Mouse (Mus musculus): ENCODE measurements around the gene Hrh2. TPM values are rescaled to one million over a fixed set of nuclear protein-coding genes. Genes with fewer than 3 reads are reported as not detected.

Hrh2 gene
- 0.12 and 0.31 TPM in 2 replicates for polyA plus RNA-seq (2014; fragmentation: Nextera tagmentation; extraction: Ambion mirVana)

DNA sequence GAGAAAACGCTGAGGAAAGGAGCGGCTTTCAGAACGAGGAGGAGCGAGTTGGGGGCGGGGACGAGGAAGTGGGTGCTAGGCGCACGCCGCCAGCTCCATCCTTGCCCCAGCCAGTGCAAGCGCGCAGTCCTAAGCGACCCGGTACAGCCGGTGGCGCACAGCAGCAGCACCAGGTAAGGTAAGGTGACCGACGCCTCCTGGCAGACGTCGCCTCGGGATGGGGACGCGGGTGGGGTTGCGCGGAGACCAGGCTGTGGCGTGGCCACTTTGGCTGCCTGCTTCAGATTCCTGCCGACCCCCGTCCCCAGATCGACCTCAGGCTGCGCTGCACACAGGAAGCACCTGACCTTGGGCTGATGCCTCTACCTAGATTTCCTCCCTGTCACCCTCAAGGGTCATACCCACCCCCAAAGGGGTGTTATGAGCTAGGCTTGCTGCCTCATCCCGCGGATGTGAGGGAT is at the start of gene Hrh2:
Gene Hrh2, plus strand, starts transcription at position 109 of the 461 bp plus-strand sequence.
- Histone ChIP-seq H3K4me1 (ENCODE audit: control insufficient read depth, insufficient read depth, low read length) (no peaks in the 10 kb centered on the region), H3K4me3 (ENCODE audit: low read depth, low read length) (peak within 1 kb of the TSS; percentile 38), H3K4me2 (ENCODE audit: low read depth, low read length) (peak within 1 kb of the TSS; percentile 62), H3K27ac (replicated peaks; ENCODE audit: low read depth, low read length) (no peak within 1 kb of the TSS), H3K27me3 (replicated peaks; ENCODE audit: control insufficient read depth, insufficient read depth, low read length) (peaks cover 29% of the 10 kb centered on the region), H3K36me3 (ENCODE audit: control insufficient read depth, insufficient read depth, low read length) (no peaks in the 10 kb centered on the region), H3K9me3 (ENCODE audit: control insufficient read depth, low read length) (no peaks in the 10 kb centered on the region), H3K9ac (ENCODE audit: low read depth, low read length) (peak within 1 kb of the TSS; percentile 30; the same call in 1 of the 2 replicates)
- DNase-seq (ENCODE audit: low spot score) = no peak
- ATAC-seq (ENCODE audit: low read depth) = no peak
- WGBS = 3% methylated on average over 10 of the region's 31 CpGs

- no peak for ATAC-seq (ENCODE audit: low read depth)
- DNase-seq (ENCODE audit: low spot score) = no peak
Observed at GRCm38 (mm10) chr13:54143788-54144187, 48.1 kb upstream of the Hrh2 start.

GRCm38 (mm10) chr13:54144624-54145023 is 47.3 kb upstream of the Hrh2 start:
- H3K9ac ChIP-seq (ENCODE audit: low read depth, low read length) = no peak overlapping the region
- WGBS = 60% methylated on average over 5 of the region's 5 CpGs
- H3K4me2 ChIP-seq (ENCODE audit: low read depth, low read length) = no peak overlapping the region
- H3K36me3 ChIP-seq (ENCODE audit: control insufficient read depth, insufficient read depth, low read length) = no peaks in the 10 kb centered on the region
- no peak overlapping the region for H3K27ac ChIP-seq (replicated peaks; ENCODE audit: low read depth, low read length)
- 0 out of 2 replicates have a peak, but pooled peaks cover 4% of the 10 kb centered on the region for H3K9me3 ChIP-seq (ENCODE audit: control insufficient read depth, low read length)
- no peak overlapping the region for H3K4me3 ChIP-seq (ENCODE audit: low read depth, low read length)
- no peaks in the 10 kb centered on the region for H3K27me3 ChIP-seq (replicated peaks; ENCODE audit: control insufficient read depth, insufficient read depth, low read length)
- DNase-seq (ENCODE audit: low spot score) = no peak
- no peak for ATAC-seq (ENCODE audit: low read depth)
- no peaks in the 10 kb centered on the region for H3K4me1 ChIP-seq (ENCODE audit: control insufficient read depth, insufficient read depth, low read length)

More at GRCm38 (mm10) chr13:54143788-54144187, 48.1 kb upstream of the Hrh2 start:
- no peaks in the 10 kb centered on the region for H3K4me1 ChIP-seq (ENCODE audit: control insufficient read depth, insufficient read depth, low read length)
- H3K4me2 ChIP-seq (ENCODE audit: low read depth, low read length) = no peak overlapping the region
- no peak overlapping the region for H3K27ac ChIP-seq (replicated peaks; ENCODE audit: low read depth, low read length)
- 42% methylated on average over 5 of the region's 5 CpGs for WGBS
- 0 out of 2 replicates have a peak, but pooled peaks cover 4% of the 10 kb centered on the region for H3K9me3 ChIP-seq (ENCODE audit: control insufficient read depth, low read length)
- H3K9ac ChIP-seq (ENCODE audit: low read depth, low read length) = no peak overlapping the region
- no peaks in the 10 kb centered on the region for H3K36me3 ChIP-seq (ENCODE audit: control insufficient read depth, insufficient read depth, low read length)
- no peak overlapping the region for H3K4me3 ChIP-seq (ENCODE audit: low read depth, low read length)
- H3K27me3 ChIP-seq (replicated peaks; ENCODE audit: control insufficient read depth, insufficient read depth, low read length) = no peaks in the 10 kb centered on the region

DNA sequence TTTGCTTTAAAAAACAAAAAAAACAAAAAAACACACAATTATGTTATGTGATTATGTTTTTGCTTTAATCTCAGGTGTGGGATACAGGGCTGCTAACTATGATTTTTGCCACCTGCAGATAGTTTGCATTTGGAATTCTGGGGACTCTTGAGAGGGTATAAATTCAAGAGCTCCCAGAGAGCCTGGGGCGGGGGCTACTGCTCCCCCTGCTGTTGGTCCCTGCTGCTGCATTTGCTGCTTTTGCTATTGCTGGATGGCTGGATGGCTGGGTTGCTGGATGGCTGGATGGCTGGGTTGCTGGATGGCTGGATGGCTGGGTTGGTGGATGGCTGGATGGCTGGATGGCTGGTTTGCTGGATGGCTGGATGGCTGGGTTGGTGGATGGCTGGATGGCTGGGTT is 44.6 kb upstream of the Hrh2 start:
- no peak overlapping the region for H3K4me3 ChIP-seq (ENCODE audit: low read depth, low read length)
- H3K4me1 ChIP-seq (ENCODE audit: control insufficient read depth, insufficient read depth, low read length) = no peaks in the 10 kb centered on the region
- DNase-seq (ENCODE audit: low spot score) (no peak), ATAC-seq (ENCODE audit: low read depth) (no peak)
- no peak overlapping the region for H3K27ac ChIP-seq (replicated peaks; ENCODE audit: low read depth, low read length)
- H3K9me3 ChIP-seq (ENCODE audit: control insufficient read depth, low read length) = 0 out of 2 replicates have a peak, but pooled peaks cover 4% of the 10 kb centered on the region
- H3K9ac ChIP-seq (ENCODE audit: low read depth, low read length) = no peak overlapping the region
- H3K27me3 ChIP-seq (replicated peaks; ENCODE audit: control insufficient read depth, insufficient read depth, low read length) = no peaks in the 10 kb centered on the region
- no peak overlapping the region for H3K4me2 ChIP-seq (ENCODE audit: low read depth, low read length)
- 62% methylated on average over 1 of the region's 1 CpGs for WGBS
- H3K36me3 ChIP-seq (ENCODE audit: control insufficient read depth, insufficient read depth, low read length) = no peaks in the 10 kb centered on the region

DNA sequence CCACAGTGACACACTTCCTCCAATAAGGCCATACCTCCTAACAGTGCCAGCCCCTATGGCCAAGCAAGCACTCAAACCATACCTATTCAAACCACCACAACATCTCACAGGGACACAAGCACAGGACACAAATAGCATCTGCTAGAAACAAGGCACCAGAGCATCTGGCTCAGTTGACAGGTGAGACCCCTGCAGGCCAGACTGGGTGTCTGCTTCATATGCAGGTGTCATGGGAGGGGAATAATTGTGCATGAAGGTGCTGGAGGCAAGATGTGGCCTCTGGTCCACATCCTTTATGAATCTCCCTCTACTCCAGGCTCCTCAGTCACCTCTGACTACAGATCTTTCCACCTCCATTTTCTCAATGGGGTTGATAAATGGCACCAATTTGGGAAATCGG is 39.5 kb upstream of the Hrh2 start:
- 77% methylated on average over 1 of the region's 1 CpGs for WGBS
- DNase-seq (ENCODE audit: low spot score) (no peak), ATAC-seq (ENCODE audit: low read depth) (no peak)
- Histone ChIP-seq H3K36me3 (ENCODE audit: control insufficient read depth, insufficient read depth, low read length) (no peaks in the 10 kb centered on the region), H3K4me3 (ENCODE audit: low read depth, low read length) (no peak overlapping the region), H3K27me3 (replicated peaks; ENCODE audit: control insufficient read depth, insufficient read depth, low read length) (no peaks in the 10 kb centered on the region), H3K4me1 (ENCODE audit: control insufficient read depth, insufficient read depth, low read length) (no peaks in the 10 kb centered on the region), H3K4me2 (ENCODE audit: low read depth, low read length) (no peak overlapping the region), H3K27ac (replicated peaks; ENCODE audit: low read depth, low read length) (no peak overlapping the region), H3K9ac (ENCODE audit: low read depth, low read length) (no peak overlapping the region), H3K9me3 (ENCODE audit: control insufficient read depth, low read length) (no peaks in the 10 kb centered on the region)

- H3K27ac ChIP-seq (replicated peaks; ENCODE audit: low read depth, low read length) = no peak overlapping the region
- H3K4me1 ChIP-seq (ENCODE audit: control insufficient read depth, insufficient read depth, low read length) = no peaks in the 10 kb centered on the region
- DNase-seq (ENCODE audit: low spot score) = peak; percentile 22
- no peak overlapping the region for H3K9ac ChIP-seq (ENCODE audit: low read depth, low read length)
- no peaks in the 10 kb centered on the region for H3K27me3 ChIP-seq (replicated peaks; ENCODE audit: control insufficient read depth, insufficient read depth, low read length)
- H3K36me3 ChIP-seq (ENCODE audit: control insufficient read depth, insufficient read depth, low read length) = no peaks in the 10 kb centered on the region
- no peak overlapping the region for H3K4me3 ChIP-seq (ENCODE audit: low read depth, low read length)
- H3K4me2 ChIP-seq (ENCODE audit: low read depth, low read length) = no peak overlapping the region
- H3K9me3 ChIP-seq (ENCODE audit: control insufficient read depth, low read length) = no peaks in the 10 kb centered on the region
- no peak for ATAC-seq (ENCODE audit: low read depth)
- 45% methylated on average over 7 of the region's 7 CpGs for WGBS
Observed at GRCm38 (mm10) chr13:54152911-54153310, 39.0 kb upstream of the Hrh2 start.

GRCm38 (mm10) chr13:54153672-54154218 is 38.2 kb upstream of the Hrh2 start:
- Histone ChIP-seq H3K9me3 (ENCODE audit: control insufficient read depth, low read length) (no peaks in the 10 kb centered on the region), H3K4me2 (ENCODE audit: low read depth, low read length) (no peak overlapping the region), H3K36me3 (ENCODE audit: control insufficient read depth, insufficient read depth, low read length) (no peaks in the 10 kb centered on the region), H3K9ac (ENCODE audit: low read depth, low read length) (no peak overlapping the region), H3K4me1 (ENCODE audit: control insufficient read depth, insufficient read depth, low read length) (no peaks in the 10 kb centered on the region), H3K4me3 (ENCODE audit: low read depth, low read length) (no peak overlapping the region), H3K27ac (replicated peaks; ENCODE audit: low read depth, low read length) (no peak overlapping the region), H3K27me3 (replicated peaks; ENCODE audit: control insufficient read depth, insufficient read depth, low read length) (no peaks in the 10 kb centered on the region)
- ATAC-seq (ENCODE audit: low read depth) (no peak; the same call in 1 of the 2 replicates), DNase-seq (ENCODE audit: low spot score) (peak; percentile 36)
- WGBS = 23% methylated on average over 9 of the region's 9 CpGs

DNA sequence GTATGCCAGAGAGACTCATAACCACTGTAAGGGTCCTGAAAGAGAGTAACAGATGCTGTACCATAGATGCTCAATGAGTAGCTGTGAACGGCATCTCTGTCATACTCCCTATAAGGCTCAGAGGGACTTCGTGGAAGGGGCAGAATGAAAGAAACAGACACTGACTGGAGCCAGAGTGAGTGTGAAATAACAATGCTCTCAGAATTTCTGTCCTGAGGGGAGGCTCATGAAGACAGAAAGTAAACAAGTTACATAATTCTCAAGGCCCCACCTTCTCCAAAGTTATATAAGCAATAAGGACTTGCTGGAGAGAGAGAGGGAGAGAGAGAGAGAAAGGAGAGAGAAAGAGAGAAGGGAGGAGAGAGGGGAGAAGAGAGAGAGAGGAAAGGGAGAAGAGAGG is 36.1 kb upstream of the Hrh2 start:
- Histone ChIP-seq H3K27me3 (replicated peaks; ENCODE audit: control insufficient read depth, insufficient read depth, low read length) (no peaks in the 10 kb centered on the region), H3K9me3 (ENCODE audit: control insufficient read depth, low read length) (no peaks in the 10 kb centered on the region), H3K27ac (replicated peaks; ENCODE audit: low read depth, low read length) (no peak overlapping the region), H3K4me2 (ENCODE audit: low read depth, low read length) (no peak overlapping the region), H3K9ac (ENCODE audit: low read depth, low read length) (no peak overlapping the region), H3K4me1 (ENCODE audit: control insufficient read depth, insufficient read depth, low read length) (no peaks in the 10 kb centered on the region), H3K4me3 (ENCODE audit: low read depth, low read length) (no peak overlapping the region), H3K36me3 (ENCODE audit: control insufficient read depth, insufficient read depth, low read length) (no peaks in the 10 kb centered on the region)
- WGBS = 74% methylated on average over 2 of the region's 2 CpGs
- no peak for DNase-seq (ENCODE audit: low spot score)
- ATAC-seq (ENCODE audit: low read depth) = no peak

DNA sequence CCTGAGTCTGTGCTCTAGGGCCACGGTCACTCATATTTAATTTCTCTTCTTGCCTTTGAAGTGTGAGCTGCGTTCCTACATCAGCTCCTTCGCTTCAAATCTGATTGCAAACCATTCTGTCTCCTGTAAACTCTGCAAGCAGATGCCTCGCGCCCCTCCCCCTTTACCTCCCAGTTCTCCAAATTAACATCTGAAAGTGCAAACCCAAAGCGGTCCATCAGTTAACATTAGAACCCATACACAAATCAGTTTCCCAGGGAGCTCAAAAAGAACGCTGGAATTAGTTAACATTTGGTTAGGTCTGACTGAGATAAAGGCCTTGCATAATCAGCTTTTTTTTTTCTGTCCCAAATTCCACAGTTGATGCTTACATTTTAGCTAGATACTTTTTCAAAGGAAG is 32.7 kb upstream of the Hrh2 start:
- H3K4me1 ChIP-seq (ENCODE audit: control insufficient read depth, insufficient read depth, low read length) = no peaks in the 10 kb centered on the region
- no peak overlapping the region for H3K9ac ChIP-seq (ENCODE audit: low read depth, low read length)
- no peaks in the 10 kb centered on the region for H3K9me3 ChIP-seq (ENCODE audit: control insufficient read depth, low read length)
- no peak overlapping the region for H3K27ac ChIP-seq (replicated peaks; ENCODE audit: low read depth, low read length)
- H3K4me2 ChIP-seq (ENCODE audit: low read depth, low read length) = no peak overlapping the region
- 15% methylated on average over 7 of the region's 7 CpGs for WGBS
- DNase-seq (ENCODE audit: low spot score) (no peak), ATAC-seq (ENCODE audit: low read depth) (no peak)
- H3K4me3 ChIP-seq (ENCODE audit: low read depth, low read length) = no peak overlapping the region
- no peaks in the 10 kb centered on the region for H3K27me3 ChIP-seq (replicated peaks; ENCODE audit: control insufficient read depth, insufficient read depth, low read length)
- no peaks in the 10 kb centered on the region for H3K36me3 ChIP-seq (ENCODE audit: control insufficient read depth, insufficient read depth, low read length)
